Mouse (Mus musculus): Measurements from ENCODE around the gene Camkk1.

GRCm38 (mm10) chr11:73085391-73085790 lies 66.6 kb downstream of the Camkk1 start:
- no peak for TF ChIP-seq TAL1 (IDR thresholded peaks at IDR 0.05; ENCODE audit: low read length)
- TF ChIP-seq POLR2A (IDR thresholded peaks at IDR 0.05; ENCODE audit: control insufficient read depth in 1 of 2, insufficient read depth in 1 of 2, low read depth in 1 of 2, low read length in 2 of 2, poor library complexity in 1 of 2) = no peak
- no peak for TF ChIP-seq UBTF (IDR thresholded peaks at IDR 0.05; ENCODE audit: borderline replicate concordance, insufficient read depth, low read depth, low read length)
- TF ChIP-seq CTCF (IDR thresholded peaks at IDR 0.05 in 2 of 3, conservative IDR thresholded peaks at IDR 0.05 in 1 of 3; ENCODE audit: control insufficient read depth in 1 of 3, insufficient read depth in 1 of 3, low read depth in 2 of 3, low read length in 3 of 3, poor library complexity in 1 of 3, severe bottlenecking in 1 of 3) = no peak
- TF ChIP-seq USF2 (IDR thresholded peaks at IDR 0.05; ENCODE audit: borderline replicate concordance in 1 of 2, insufficient read depth in 1 of 2, low read depth in 1 of 2, low read length in 2 of 2) = no peak
- no peak for TF ChIP-seq TBP (IDR thresholded peaks at IDR 0.05; ENCODE audit: low read depth, low read length)
- no peak for TF ChIP-seq USF1 (IDR thresholded peaks at IDR 0.05; ENCODE audit: low read depth, low read length)
- no peak for TF ChIP-seq MAFK (IDR thresholded peaks at IDR 0.05; ENCODE audit: borderline replicate concordance, low read depth, low read length)
